Mouse (Mus musculus) kidney, embryonic 14.5 days (tissue): ENCODE results near the gene Sctr. TPM values are rescaled to one million over a fixed set of nuclear protein-coding genes. Genes with fewer than 3 reads are reported as not detected.

Experiments
- ATAC-seq: fragments of 200-750 bp; cut with Nextera tagmentation; 2 replicates; pipeline ENCODE4 v1.8.0; 2017; ENCODE audit warnings: moderate number of reproducible peaks, mild to moderate bottlenecking, moderate TSS enrichment, moderate library complexity; ENCODE audit not compliant: low FRiP score, low TSS enrichment
- H3K27ac ChIP-seq: fragments of 300-500 bp; sonication (generic); 2 replicates; pipeline ENCODE4 v1.5.1; 2014; ENCODE audit warnings: low read depth, mild to moderate bottlenecking, low read length, moderate library complexity, mixed read lengths
- H3K27me3 ChIP-seq: fragments of 300-500 bp; sonication (generic); 2 replicates; pipeline ENCODE4 v1.6.1; 2014; ENCODE audit warnings: mild to moderate bottlenecking, low read length; ENCODE audit not compliant: control insufficient read depth, insufficient read depth
- H3K36me3 ChIP-seq: fragments of 300-500 bp; sonication (generic); 2 replicates; pipeline ENCODE4 v1.6.1; 2014; ENCODE audit warnings: low read length, mixed read lengths; ENCODE audit not compliant: control insufficient read depth, insufficient read depth
- H3K4me1 ChIP-seq: fragments of 300-500 bp; sonication (generic); 2 replicates; pipeline ENCODE4 v1.6.1; 2014; ENCODE audit warnings: low read length, mixed read lengths; ENCODE audit not compliant: control insufficient read depth, insufficient read depth
- H3K4me2 ChIP-seq: fragments of 300-500 bp; sonication (generic); replicated peaks from 2 replicates; pipeline ENCODE4 v1.6.1; 2014; ENCODE audit warnings: low read depth, mild to moderate bottlenecking, low read length
- H3K4me3 ChIP-seq: fragments of 300-500 bp; sonication (generic); 2 replicates; pipeline ENCODE4 v1.5.1; 2014; ENCODE audit warnings: mild to moderate bottlenecking, low read length
- H3K9ac ChIP-seq: fragments of 300-500 bp; sonication (generic); 2 replicates; pipeline ENCODE4 v1.6.1; 2014; ENCODE audit warnings: low read depth, mild to moderate bottlenecking, low read length, moderate library complexity
- H3K9me3 ChIP-seq: fragments of 300-500 bp; sonication (generic); 2 replicates; pipeline ENCODE4 v1.6.1; 2016; ENCODE audit warnings: low read length; ENCODE audit not compliant: control insufficient read depth
- WGBS: fragments of 180-500 bp; shearing (Covaris S2); extraction: QIAGEN DNeasy Blood & Tissue Kit; methylation state at CpG from one replicate; pipeline ENCODE4 v1.1.7; 2014; 5-methylcytosine and 5-hydroxymethylcytosine counted together
- polyA plus RNA-seq: library from polyadenylated mRNA; unstranded; fragments of >200 nt; fragmentation: Nextera tagmentation; extraction: Ambion mirVana; gene quantifications from 2 replicates; pipeline ENCODE4 v1.2.1, GENCODE M21; 2014

The Sctr gene
- polyA plus RNA-seq, 1 experiment from 2014 or later, result 0.34 TPM

DNA sequence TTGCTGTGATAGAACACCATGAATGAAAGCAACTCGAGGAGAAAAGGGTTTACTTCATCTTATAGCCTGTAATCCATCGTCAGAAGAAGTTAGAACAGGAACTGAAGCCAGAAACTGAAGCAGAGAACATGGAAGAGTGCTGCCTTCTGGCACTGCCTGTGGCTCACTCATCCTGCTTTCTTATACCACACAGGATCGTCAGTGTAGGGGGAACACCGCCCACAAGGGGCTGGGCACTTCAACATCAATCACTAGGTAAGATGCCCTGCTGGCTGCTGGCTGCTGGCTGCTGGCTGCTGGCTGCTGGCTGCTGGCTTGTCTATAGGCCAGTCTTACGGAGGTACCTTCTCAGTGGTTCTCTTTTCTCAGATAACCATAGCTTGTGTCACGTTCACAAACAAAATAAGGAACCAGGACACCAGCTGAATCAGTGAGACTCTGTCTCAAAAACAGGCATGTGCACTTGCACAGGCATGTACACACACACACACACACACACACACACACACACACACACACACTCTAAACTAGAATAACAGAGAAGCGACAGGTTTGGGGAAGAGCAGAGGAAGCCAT lies 13.7 kb downstream of the Sctr start:
- Histone ChIP-seq H3K27me3 (no peaks in the 10 kb centered on the region), H3K9me3 (no peaks in the 10 kb centered on the region), H3K36me3 (no peaks in the 10 kb centered on the region), H3K27ac (no peak overlapping the region), H3K4me2 (no peak overlapping the region), H3K9ac (no peak overlapping the region), H3K4me1 (peaks cover 12% of the 10 kb centered on the region; the same call in 1 of the 2 replicates), H3K4me3 (no peak overlapping the region)
- no peak for ATAC-seq
- WGBS, result 69% methylated on average over 7 of the region's 7 CpGs

DNA sequence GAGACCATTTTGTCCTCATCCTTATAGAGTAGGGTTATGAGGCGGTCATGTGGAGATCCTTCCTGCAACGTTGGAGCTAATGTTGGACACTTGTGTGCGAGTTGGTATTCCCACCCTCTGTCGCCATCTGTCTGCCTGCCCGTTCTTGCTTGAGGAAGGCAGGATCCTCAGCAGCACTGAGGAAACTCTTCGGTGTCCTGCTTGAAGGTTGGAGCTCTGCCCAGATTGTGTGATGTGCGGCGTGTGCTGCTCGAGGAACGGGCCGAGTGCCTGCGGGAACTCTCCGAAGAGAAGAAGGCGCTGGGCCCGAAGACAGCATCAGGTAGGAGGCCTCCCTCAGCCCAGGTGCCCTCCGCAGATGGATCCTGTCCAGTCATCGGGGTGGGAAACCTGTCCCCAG lies 15.3 kb downstream of the Sctr start:
- 88% methylated on average over 17 of the region's 17 CpGs for WGBS

DNA sequence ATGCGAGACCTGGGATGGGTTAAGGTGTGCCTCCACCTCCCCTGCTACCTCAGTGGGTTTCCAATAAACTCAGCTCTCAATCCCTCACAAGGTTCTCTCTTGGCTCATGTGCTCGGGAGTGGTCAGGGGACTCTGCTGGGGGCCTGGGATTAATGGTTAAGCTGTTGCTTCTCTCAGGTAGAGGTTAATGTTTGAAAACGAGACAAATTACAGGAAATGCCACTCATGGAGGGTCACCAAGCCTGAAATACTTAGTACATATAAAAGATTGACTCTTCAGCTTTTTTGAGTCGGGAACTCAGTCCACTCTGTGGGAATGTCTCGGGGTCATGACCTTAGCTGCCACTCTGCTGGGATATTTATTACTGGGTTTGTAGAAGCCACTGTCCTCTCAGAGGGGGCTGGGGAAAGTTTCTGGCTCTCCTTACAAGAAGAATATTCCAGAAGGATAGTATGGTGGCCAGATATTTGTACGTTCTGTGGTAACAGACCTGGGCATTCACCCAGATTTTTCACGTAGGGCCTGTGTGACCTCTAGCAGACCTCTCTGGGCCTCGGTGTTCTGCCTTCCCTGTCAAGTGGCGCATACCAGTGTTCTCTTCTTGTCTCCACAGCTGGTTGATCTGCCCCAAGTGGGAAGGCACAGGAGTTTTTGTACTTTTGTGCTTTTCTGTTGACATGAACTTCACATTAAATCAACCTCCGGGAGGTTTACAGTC lies 17.8 kb downstream of the Sctr start:
- no peak overlapping the region for H3K4me3 ChIP-seq
- H3K27me3 ChIP-seq, result no peaks in the 10 kb centered on the region
- peak overlapping the region; percentile 20; the same call in 1 of the 2 replicates for H3K27ac ChIP-seq
- no peaks in the 10 kb centered on the region for H3K36me3 ChIP-seq
- no peak overlapping the region for H3K9ac ChIP-seq
- peak; percentile 67 for ATAC-seq
- no peaks in the 10 kb centered on the region for H3K9me3 ChIP-seq
- no peak overlapping the region for H3K4me2 ChIP-seq
- H3K4me1 ChIP-seq, result peaks cover 12% of the 10 kb centered on the region; the same call in 1 of the 2 replicates
- WGBS, result 33% methylated on average over 10 of the region's 10 CpGs

More for the DNA sequence above, 15.3 kb downstream of the Sctr start:
- H3K27ac ChIP-seq, result no peak overlapping the region
- H3K4me3 ChIP-seq, result no peak overlapping the region
- no peak overlapping the region for H3K9ac ChIP-seq
- no peak overlapping the region for H3K4me2 ChIP-seq
- H3K36me3 ChIP-seq, result no peaks in the 10 kb centered on the region
- H3K9me3 ChIP-seq, result no peaks in the 10 kb centered on the region
- ATAC-seq, result no peak
- no peaks in the 10 kb centered on the region for H3K27me3 ChIP-seq
- H3K4me1 ChIP-seq, result peaks cover 12% of the 10 kb centered on the region; the same call in 1 of the 2 replicates

DNA sequence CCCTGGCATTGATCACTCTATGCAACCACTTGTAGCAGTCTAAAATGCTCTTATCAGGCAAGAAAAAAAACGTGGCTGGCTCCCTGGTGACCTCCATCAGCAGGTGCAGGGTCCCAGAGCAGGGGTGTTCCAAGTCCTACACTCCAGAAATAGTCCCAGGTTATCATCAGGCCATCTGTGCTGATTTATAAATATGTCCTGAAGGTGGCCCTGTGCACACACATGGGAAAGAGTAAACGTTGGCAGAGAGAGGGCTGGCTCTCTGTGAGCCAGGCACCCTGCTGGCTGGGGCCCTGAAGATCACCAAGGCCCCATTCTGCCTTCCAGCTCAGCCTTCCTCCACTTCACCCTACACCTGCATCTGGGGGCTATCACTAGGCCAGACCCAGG lies 18.4 kb downstream of the Sctr start:
- Histone ChIP-seq H3K4me3 (no peak overlapping the region), H3K27ac (peak overlapping the region; percentile 20; the same call in 1 of the 2 replicates), H3K36me3 (no peaks in the 10 kb centered on the region), H3K9ac (no peak overlapping the region), H3K9me3 (no peaks in the 10 kb centered on the region), H3K4me1 (peaks cover 12% of the 10 kb centered on the region; the same call in 1 of the 2 replicates), H3K4me2 (no peak overlapping the region), H3K27me3 (no peaks in the 10 kb centered on the region)
- ATAC-seq, result no peak
- WGBS, result 22% methylated on average over 2 of the region's 2 CpGs

DNA sequence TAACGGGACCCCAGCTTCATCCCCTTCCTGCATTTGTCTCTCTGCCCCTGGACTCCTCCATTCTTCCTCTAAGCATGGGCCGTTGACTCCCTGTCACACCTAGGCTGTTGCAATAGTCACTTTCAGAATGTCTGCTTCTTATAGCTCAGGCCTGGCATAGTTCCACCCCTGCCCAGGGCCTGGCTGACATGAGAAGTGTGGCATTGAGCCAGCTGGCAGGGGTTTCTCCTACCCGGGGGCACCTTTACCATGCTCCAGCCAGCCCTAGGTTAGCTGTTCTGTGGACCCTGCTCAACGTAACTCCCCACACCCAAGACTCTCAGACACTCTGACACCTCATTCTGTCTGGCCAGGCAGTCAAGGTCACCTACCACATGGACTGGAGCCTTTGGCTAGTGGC lies 21.0 kb downstream of the Sctr start:
- Histone ChIP-seq H3K4me1 (peaks cover 12% of the 10 kb centered on the region; the same call in 1 of the 2 replicates), H3K9me3 (no peaks in the 10 kb centered on the region), H3K4me2 (no peak overlapping the region), H3K36me3 (no peaks in the 10 kb centered on the region), H3K27me3 (no peaks in the 10 kb centered on the region), H3K9ac (no peak overlapping the region), H3K4me3 (no peak overlapping the region), H3K27ac (no peak overlapping the region)
- ATAC-seq, result no peak
- WGBS, result 64% methylated on average over 4 of the region's 4 CpGs

DNA sequence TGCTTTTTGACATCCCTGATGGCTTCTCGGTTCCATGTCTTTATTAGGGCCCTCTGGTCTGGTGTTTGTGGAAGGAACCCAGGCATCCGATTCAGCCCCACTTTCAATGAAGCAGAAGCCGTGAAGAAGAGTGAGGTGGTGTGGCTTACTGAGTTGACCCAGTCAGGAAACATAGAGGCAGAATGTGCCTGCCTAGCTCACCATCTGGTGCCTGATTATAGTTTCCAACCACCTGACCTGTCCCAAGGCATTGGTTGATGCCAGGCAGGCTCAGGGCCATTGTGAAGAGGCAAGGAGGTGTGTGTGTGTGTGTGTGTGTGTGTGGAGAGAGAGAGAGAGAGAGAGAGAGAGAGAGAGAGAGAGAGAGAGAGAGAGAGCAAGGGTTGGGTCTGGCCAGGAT lies 23.8 kb downstream of the Sctr start:
- H3K9ac ChIP-seq, result no peak overlapping the region
- ATAC-seq, result no peak
- H3K27me3 ChIP-seq, result no peaks in the 10 kb centered on the region
- no peaks in the 10 kb centered on the region; the same call in 1 of the 2 replicates for H3K4me1 ChIP-seq
- no peaks in the 10 kb centered on the region for H3K9me3 ChIP-seq
- 87% methylated on average over 3 of the region's 3 CpGs for WGBS
- H3K4me2 ChIP-seq, result no peak overlapping the region
- H3K36me3 ChIP-seq, result no peaks in the 10 kb centered on the region
- no peak overlapping the region for H3K4me3 ChIP-seq
- no peak overlapping the region for H3K27ac ChIP-seq

DNA sequence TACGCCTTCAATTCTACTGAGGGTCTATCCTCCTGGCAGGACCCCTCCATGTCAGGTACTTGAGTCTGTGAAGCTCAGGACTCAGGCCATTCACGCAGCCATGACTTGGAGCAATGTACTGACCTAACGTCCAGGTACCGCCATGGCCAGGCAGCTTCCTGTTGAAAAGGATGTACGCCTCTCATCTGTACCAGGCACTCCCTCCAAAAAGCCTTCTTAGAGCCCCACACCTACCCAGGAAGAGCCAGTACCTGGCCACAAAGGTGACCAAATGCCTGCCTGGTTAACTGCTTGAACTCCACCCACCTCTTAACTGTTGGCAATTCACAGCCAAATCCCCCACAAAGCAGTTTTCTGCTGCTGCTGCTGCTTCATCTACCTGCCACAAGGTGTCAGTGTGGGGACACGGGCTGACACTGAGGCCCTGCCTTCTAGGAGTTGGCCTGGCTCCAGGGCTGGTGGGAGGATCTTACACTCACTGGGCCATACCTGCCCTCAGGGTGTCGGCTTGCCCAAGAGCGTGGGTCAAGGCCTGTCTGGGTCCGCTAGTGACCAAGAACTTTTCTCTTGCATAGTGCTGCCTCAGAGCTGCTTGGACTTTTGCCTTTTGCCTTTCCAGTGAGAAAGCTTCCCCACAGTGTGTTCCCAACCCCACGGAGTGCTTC lies 26.2 kb downstream of the Sctr start:
- Histone ChIP-seq H3K4me3 (no peak overlapping the region), H3K4me2 (no peak overlapping the region), H3K27me3 (no peaks in the 10 kb centered on the region), H3K36me3 (no peaks in the 10 kb centered on the region), H3K9me3 (no peaks in the 10 kb centered on the region), H3K4me1 (no peaks in the 10 kb centered on the region; the same call in 1 of the 2 replicates), H3K9ac (no peak overlapping the region), H3K27ac (no peak overlapping the region)
- peak; percentile 87 for ATAC-seq
- WGBS, result 37% methylated on average over 10 of the region's 10 CpGs

DNA sequence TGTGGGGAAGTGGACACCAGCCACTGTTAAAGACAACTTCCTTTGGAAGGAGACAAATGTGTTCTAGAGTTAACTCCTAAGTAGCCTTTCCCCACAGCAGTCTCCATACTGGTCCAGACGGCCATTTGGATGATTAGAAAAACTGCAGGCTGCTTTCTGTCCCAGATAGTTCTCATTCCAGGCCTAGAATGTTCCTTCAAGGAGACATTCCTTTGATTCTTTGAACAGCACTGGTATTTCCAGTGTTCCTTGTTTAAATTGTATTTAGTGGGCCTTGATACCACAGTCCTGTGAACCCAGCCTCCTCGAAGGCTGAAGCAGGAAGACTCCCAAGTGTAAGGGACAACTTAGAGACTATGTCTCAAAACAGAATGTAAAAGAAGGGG lies 26.8 kb downstream of the Sctr start:
- H3K4me3 ChIP-seq, result no peak overlapping the region
- H3K27me3 ChIP-seq, result no peaks in the 10 kb centered on the region
- no peak overlapping the region for H3K27ac ChIP-seq
- H3K36me3 ChIP-seq, result no peaks in the 10 kb centered on the region
- ATAC-seq, result no peak
- H3K4me1 ChIP-seq, result no peaks in the 10 kb centered on the region; the same call in 1 of the 2 replicates
- no peak overlapping the region for H3K9ac ChIP-seq
- H3K4me2 ChIP-seq, result no peak overlapping the region
- no peaks in the 10 kb centered on the region for H3K9me3 ChIP-seq
- WGBS, result 86% methylated on average over 2 of the region's 2 CpGs

DNA sequence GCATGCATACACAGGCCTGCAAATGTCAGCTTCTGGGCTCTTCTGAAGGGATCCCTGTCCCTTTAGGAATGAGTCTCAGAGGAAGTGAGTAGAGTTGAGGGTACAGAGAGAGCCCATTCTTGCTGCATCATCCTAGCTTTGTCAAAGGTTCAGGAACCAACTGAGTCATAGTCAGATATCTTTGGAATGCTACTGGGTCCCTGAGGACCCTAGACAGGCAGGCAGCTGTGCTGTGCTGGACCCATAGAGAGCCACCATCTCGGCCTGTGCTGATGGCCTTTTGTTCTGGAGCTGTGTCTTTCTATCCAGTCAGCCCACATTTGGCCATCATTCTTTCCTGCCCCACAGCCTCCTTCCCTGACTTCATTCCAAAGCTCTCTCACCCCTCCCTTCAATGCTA lies 28.1 kb downstream of the Sctr start:
- H3K27ac ChIP-seq, result no peak overlapping the region
- H3K4me2 ChIP-seq, result no peak overlapping the region
- no peak overlapping the region for H3K9ac ChIP-seq
- no peak for ATAC-seq
- no peak overlapping the region for H3K4me3 ChIP-seq
- no peaks in the 10 kb centered on the region for H3K27me3 ChIP-seq
- H3K36me3 ChIP-seq, result no peaks in the 10 kb centered on the region
- H3K4me1 ChIP-seq, result no peaks in the 10 kb centered on the region; the same call in 1 of the 2 replicates
- no peaks in the 10 kb centered on the region for H3K9me3 ChIP-seq
- WGBS, result 53% methylated on average over 1 of the region's 1 CpGs
